Mouse (Mus musculus) liver, embryonic 11.5 days (tissue): ENCODE results near the gene Rtl1. TPM values are rescaled to one million over a fixed set of nuclear protein-coding genes. Genes with fewer than 3 reads are reported as not detected.

Source experiments
- ATAC-seq: fragments of 200-750 bp; cut with Nextera tagmentation; replicated peaks from 2 replicates; pipeline ENCODE4 v1.8.0; 2017; ENCODE audit warnings: moderate number of reproducible peaks, mild to moderate bottlenecking, moderate TSS enrichment, moderate library complexity; ENCODE audit not compliant: low FRiP score
- DNase-seq: peaks from one replicate; pipeline ENCODE4 v3.0.0-alpha.2; 2017; ENCODE audit warnings: low spot score
- H3K27ac ChIP-seq: fragments of 300-500 bp; sonication (generic); 2 replicates; pipeline ENCODE4 v1.5.1; 2014; ENCODE audit warnings: mild to moderate bottlenecking, low read depth, low read length, control low read depth
- H3K27me3 ChIP-seq: fragments of 300-500 bp; sonication (generic); replicated peaks from 2 replicates; pipeline ENCODE4 v1.6.1; 2014; ENCODE audit warnings: low read length, mixed read lengths; ENCODE audit not compliant: control insufficient read depth, insufficient read depth
- H3K36me3 ChIP-seq: fragments of 300-500 bp; sonication (generic); 2 replicates; pipeline ENCODE4 v1.6.1; 2014; ENCODE audit warnings: mild to moderate bottlenecking, low read length, moderate library complexity, mixed read lengths; ENCODE audit not compliant: control insufficient read depth, insufficient read depth
- H3K4me1 ChIP-seq: fragments of 300-500 bp; sonication (generic); replicated peaks from 2 replicates; pipeline ENCODE4 v1.6.1; 2014; ENCODE audit warnings: low read length, mixed read lengths; ENCODE audit not compliant: control insufficient read depth, insufficient read depth
- H3K4me2 ChIP-seq: fragments of 300-500 bp; sonication (generic); 2 replicates; pipeline ENCODE4 v1.6.1; 2014; ENCODE audit warnings: mild to moderate bottlenecking, control low read depth, moderate library complexity
- H3K4me3 ChIP-seq: fragments of 300-500 bp; sonication (generic); 2 replicates; pipeline ENCODE4 v1.5.1; 2014; ENCODE audit warnings: low read depth, low read length, control low read depth
- H3K9ac ChIP-seq: fragments of 300-500 bp; sonication (generic); 2 replicates; pipeline ENCODE4 v1.6.1; 2014; ENCODE audit warnings: low read depth, low read length, control low read depth
- H3K9me3 ChIP-seq: fragments of 300-500 bp; sonication (generic); 2 replicates; pipeline ENCODE4 v1.6.1; 2016; ENCODE audit warnings: low read length, inconsistent platforms, mixed read lengths; ENCODE audit not compliant: control insufficient read depth
- WGBS: fragments of 180-500 bp; shearing (Covaris S2); extraction: QIAGEN DNeasy Blood & Tissue Kit; methylation state at CpG from one replicate; pipeline ENCODE4 v1.1.7; 2014; 5-methylcytosine and 5-hydroxymethylcytosine counted together
- polyA plus RNA-seq: library from polyadenylated mRNA; unstranded; fragments of >200 nt; fragmentation: Nextera tagmentation; extraction: Ambion mirVana; gene quantifications from 2 replicates; pipeline ENCODE4 v1.2.1, GENCODE M21; 2014

Gene Rtl1
- 1.6 TPM in 2 replicates for polyA plus RNA-seq

DNA sequence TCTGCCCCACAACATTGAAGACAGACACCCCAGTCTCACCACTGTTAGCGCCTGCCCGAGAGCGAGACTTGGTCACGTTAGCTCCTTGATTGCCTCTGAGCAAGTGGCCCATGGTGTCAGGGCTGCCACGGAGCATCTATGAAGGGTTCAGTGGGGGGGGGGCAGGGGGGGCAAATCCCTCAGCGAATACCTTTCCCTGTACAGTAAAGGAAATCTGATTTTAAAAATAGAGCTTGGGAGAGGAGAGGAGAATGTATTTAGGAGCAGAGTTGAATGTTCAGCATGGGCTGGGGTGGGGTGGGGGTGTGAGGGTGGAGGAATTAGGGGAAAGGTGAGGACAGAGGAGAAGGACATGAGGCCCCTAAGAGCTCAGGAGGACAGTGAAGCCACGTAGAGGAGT lies at the start of gene Rtl1:
Gene Rtl1, minus strand, starts transcription at position 101 of the 400 bp plus-strand sequence.
- WGBS: 75% methylated on average over 7 of the region's 7 CpGs
- no peak within 1 kb of the TSS for H3K27ac ChIP-seq
- no peak within 1 kb of the TSS for H3K4me2 ChIP-seq
- no peaks in the 10 kb centered on the region for H3K9me3 ChIP-seq
- no peak within 1 kb of the TSS for H3K9ac ChIP-seq
- ATAC-seq (no peak), DNase-seq (no peak)
- no peaks in the 10 kb centered on the region; the same call in 1 of the 2 replicates for H3K4me1 ChIP-seq
- H3K4me3 ChIP-seq: no peak within 1 kb of the TSS
- H3K36me3 ChIP-seq: peaks cover 2% of the 10 kb centered on the region; the same call in 1 of the 2 replicates
- H3K27me3 ChIP-seq: no peaks in the 10 kb centered on the region

DNA sequence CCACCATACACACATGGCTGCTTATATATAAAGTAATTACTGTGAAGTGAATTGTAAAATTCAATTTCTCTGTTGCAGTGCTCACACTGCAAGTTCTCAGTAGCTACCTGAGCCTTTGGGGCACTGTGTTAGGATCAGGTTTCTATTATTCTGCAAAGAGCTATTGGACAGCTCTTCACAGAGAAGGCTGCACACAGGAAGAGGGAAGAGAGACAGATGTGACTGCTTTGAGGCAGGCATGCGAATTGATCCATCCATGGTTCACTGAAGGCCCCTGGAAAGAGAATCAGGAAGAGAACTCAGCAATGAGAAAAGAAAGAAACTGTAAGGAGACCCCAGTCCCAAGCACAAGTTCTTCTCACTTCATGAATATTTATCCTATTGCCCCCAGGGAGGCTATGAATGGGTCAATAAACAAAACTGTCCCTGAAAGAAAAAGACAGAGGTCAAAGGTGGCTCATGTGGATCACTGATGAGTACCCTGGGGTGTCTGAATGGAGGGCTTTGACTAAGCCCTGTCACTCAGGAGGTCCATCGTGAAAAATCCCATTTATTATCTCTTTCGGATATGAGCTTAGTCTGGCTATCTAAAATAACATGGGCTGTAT lies 40.5 kb upstream of the Rtl1 start:
- 63% methylated on average over 3 of the region's 3 CpGs for WGBS
- no peaks in the 10 kb centered on the region for H3K36me3 ChIP-seq

DNA sequence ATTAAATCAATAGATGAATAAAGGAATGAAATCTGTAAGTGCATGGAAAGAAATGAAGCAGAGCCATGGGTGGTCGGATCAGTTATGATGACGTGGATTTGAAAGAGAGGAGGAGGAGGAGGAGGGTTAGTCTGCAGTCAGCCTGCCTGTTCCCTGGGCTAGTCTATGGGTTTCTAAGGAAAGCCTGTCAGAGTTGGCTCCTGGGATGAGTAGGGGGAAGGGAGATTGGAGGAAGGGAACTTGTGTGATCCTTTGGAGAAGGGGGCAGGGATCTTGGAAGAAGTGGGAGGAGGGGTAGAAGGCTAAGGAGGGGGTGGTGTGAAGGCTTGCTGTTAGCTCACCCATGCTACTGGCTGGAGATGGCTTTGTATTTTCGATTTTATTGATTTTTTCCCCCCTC lies 31.9 kb upstream of the Rtl1 start:
- 56% methylated on average over 3 of the region's 3 CpGs for WGBS

More for the DNA sequence above, 40.5 kb upstream of the Rtl1 start:
- H3K9me3 ChIP-seq: no peaks in the 10 kb centered on the region
- H3K4me1 ChIP-seq: no peaks in the 10 kb centered on the region
- H3K27me3 ChIP-seq: no peaks in the 10 kb centered on the region
- no peak for ATAC-seq
- DNase-seq: no peak
- no peak overlapping the region for H3K27ac ChIP-seq
- no peak overlapping the region for H3K9ac ChIP-seq
- H3K4me3 ChIP-seq: no peak overlapping the region
- H3K4me2 ChIP-seq: no peak overlapping the region

DNA sequence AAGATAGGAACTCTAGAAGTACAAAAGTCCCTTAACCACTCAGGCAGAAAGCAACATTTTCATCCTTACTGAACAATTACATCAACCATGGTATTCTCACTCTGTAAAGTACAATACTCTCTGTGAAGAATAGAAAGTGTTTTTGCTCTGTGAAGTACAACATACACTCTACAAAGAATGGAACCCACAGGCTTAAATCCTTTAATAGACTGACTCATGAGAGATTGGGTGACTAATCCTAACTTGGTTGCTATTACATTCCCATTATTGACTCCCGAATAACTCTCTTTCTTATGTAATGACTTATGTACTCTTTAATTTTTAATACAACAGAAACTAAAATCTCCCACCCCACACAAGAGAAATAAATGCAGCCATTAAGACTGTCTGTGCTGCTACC lies 28.8 kb upstream of the Rtl1 start:
- Histone ChIP-seq H3K4me2 (no peak overlapping the region), H3K27ac (no peak overlapping the region), H3K9ac (no peak overlapping the region), H3K27me3 (no peaks in the 10 kb centered on the region), H3K4me1 (no peaks in the 10 kb centered on the region), H3K4me3 (no peak overlapping the region), H3K36me3 (no peaks in the 10 kb centered on the region), H3K9me3 (no peaks in the 10 kb centered on the region)
- no peak for ATAC-seq
- no peak for DNase-seq
- WGBS: 88% methylated on average over 1 of the region's 1 CpGs

More for the DNA sequence above, 31.9 kb upstream of the Rtl1 start:
- Histone ChIP-seq H3K4me1 (no peaks in the 10 kb centered on the region), H3K9ac (no peak overlapping the region), H3K9me3 (no peaks in the 10 kb centered on the region), H3K27ac (no peak overlapping the region), H3K4me3 (no peak overlapping the region), H3K27me3 (no peaks in the 10 kb centered on the region), H3K36me3 (no peaks in the 10 kb centered on the region), H3K4me2 (no peak overlapping the region)
- ATAC-seq (no peak), DNase-seq (no peak)

DNA sequence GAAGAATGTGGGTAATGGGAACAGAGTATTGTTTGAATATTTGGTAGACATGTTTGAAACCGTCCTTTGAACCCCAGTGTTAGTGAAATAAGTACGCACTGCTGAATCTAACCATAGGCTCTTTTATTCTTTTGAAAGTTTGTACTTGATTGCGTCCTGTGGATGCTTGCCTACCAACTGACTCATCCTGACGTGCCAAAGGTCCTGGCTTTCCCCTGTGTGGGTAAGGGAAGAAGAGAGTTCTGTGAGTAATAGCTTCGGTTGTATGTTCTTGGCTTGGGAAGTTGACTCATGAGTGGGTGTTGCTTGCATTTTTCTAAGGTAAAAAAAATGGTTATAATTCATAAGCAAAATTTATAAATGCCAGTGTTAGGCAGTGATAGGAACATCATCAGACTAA lies 26.8 kb upstream of the Rtl1 start:
- Histone ChIP-seq H3K9ac (no peak overlapping the region), H3K9me3 (no peaks in the 10 kb centered on the region), H3K36me3 (no peaks in the 10 kb centered on the region; the same call in 1 of the 2 replicates), H3K27me3 (no peaks in the 10 kb centered on the region), H3K4me3 (no peak overlapping the region), H3K4me1 (no peaks in the 10 kb centered on the region), H3K27ac (no peak overlapping the region), H3K4me2 (no peak overlapping the region)
- 82% methylated on average over 5 of the region's 5 CpGs for WGBS
- DNase-seq: no peak
- no peak for ATAC-seq

DNA sequence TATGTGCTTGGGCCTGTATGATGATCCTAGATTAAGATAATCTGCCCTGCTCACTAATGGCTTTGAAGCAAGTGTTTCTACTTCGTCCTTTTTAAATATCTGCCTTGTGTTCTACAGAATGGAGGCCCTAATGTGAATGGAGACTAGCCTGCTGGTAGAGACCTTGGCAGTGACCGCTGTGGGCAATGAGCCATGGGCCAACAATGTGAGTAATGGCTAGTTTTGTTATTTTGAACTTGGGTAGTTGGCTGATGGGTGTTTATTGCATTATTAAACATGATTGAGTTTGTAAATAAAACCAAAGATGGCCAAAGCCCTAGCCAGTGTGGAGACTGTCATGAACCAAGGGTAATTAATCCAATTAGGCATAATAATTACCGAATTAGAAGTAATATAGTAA lies 20.1 kb upstream of the Rtl1 start:
- no peaks in the 10 kb centered on the region; the same call in 1 of the 2 replicates for H3K36me3 ChIP-seq
- no peak for ATAC-seq
- H3K27me3 ChIP-seq: no peaks in the 10 kb centered on the region
- H3K4me1 ChIP-seq: no peaks in the 10 kb centered on the region
- H3K9me3 ChIP-seq: no peaks in the 10 kb centered on the region
- no peak overlapping the region for H3K27ac ChIP-seq
- DNase-seq: no peak
- no peak overlapping the region for H3K4me3 ChIP-seq
- no peak overlapping the region for H3K4me2 ChIP-seq
- WGBS: 86% methylated on average over 3 of the region's 3 CpGs
- no peak overlapping the region for H3K9ac ChIP-seq

DNA sequence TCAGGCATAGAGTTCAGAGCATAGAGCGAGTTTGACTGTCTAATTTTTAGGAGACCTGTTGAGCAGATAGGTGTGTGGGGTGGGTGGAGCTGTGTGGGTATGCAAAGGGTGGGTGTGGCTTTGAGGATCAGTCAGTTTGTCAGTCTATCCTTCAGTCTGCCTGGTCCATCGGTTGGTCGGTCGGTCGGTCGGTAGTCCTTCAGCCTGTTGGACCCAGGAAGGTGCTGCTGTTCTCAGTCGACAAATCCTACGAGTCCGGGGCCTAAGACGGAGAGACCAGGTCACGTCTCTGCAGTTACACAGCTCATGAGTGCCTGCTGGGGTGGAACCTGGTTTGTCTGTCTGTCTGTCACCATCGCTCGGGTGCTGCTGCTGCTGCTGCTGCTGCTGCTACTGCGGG lies 17.9 kb upstream of the Rtl1 start:
- no peak overlapping the region for H3K4me2 ChIP-seq
- no peaks in the 10 kb centered on the region for H3K9me3 ChIP-seq
- H3K27me3 ChIP-seq: 0 out of 2 replicates have a peak, but pooled peaks cover 4% of the 10 kb centered on the region
- WGBS: 80% methylated on average over 14 of the region's 14 CpGs
- H3K9ac ChIP-seq: no peak overlapping the region
- no peak overlapping the region for H3K27ac ChIP-seq
- H3K4me3 ChIP-seq: no peak overlapping the region
- ATAC-seq (no peak), DNase-seq (peak; percentile 32)
- no peaks in the 10 kb centered on the region for H3K4me1 ChIP-seq
- H3K36me3 ChIP-seq: no peaks in the 10 kb centered on the region; the same call in 1 of the 2 replicates

DNA sequence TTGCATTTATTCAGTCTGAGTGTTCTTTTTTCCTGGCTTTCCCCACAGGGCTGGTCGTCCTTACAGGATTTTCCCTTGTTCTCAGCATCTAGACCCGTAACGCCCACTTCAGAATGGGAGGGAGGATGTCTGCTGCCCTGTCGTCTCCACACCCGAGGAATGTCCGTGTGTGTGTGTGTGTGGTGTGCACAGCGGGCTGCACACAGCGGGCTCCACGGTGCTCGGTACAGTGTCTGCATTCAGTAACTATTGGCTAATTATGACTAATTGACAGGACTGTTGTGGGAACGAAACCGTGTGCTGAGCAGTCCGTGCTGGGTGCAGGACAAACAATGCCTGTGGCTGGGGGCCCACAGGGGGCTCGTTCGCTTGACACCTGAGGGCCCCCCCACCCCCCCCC lies 17.0 kb upstream of the Rtl1 start:
- ATAC-seq (no peak), DNase-seq (peak; percentile 30)
- Histone ChIP-seq H3K36me3 (no peaks in the 10 kb centered on the region; the same call in 1 of the 2 replicates), H3K4me2 (no peak overlapping the region), H3K4me3 (no peak overlapping the region), H3K9me3 (no peaks in the 10 kb centered on the region), H3K4me1 (no peaks in the 10 kb centered on the region), H3K27ac (no peak overlapping the region), H3K9ac (no peak overlapping the region), H3K27me3 (0 out of 2 replicates have a peak, but pooled peaks cover 5% of the 10 kb centered on the region)
- WGBS: 57% methylated on average over 15 of the region's 15 CpGs

DNA sequence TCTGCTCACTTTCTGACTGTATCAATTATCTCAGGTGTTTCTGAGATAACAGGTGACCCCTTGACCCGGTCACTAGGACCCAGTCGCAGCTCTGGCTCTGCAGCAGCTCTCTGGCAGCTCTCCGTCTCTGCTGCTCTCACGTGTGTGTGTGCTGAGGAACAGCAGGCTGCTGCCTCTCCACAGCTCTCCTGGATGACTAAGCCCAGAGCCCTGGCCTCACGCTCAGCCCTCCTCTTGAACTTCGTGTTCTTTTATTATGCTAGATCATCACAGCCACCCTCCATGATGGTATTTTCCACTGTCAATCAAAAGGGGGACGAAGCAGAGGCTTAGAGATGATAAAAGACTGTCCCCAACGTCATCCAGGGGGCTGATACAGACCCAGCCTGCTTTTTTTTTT lies 15.2 kb upstream of the Rtl1 start:
- Histone ChIP-seq H3K9me3 (no peaks in the 10 kb centered on the region), H3K9ac (no peak overlapping the region), H3K4me1 (no peaks in the 10 kb centered on the region), H3K4me2 (no peak overlapping the region), H3K36me3 (0 out of 2 replicates have a peak, but pooled peaks cover 4% of the 10 kb centered on the region), H3K27ac (no peak overlapping the region), H3K4me3 (no peak overlapping the region), H3K27me3 (0 out of 2 replicates have a peak, but pooled peaks cover 5% of the 10 kb centered on the region)
- WGBS: 47% methylated on average over 8 of the region's 8 CpGs
- DNase-seq (peak; percentile 31), ATAC-seq (no peak)
